ENCODE assay signal across 16 mouse cellular contexts in the genomic region with DNA sequence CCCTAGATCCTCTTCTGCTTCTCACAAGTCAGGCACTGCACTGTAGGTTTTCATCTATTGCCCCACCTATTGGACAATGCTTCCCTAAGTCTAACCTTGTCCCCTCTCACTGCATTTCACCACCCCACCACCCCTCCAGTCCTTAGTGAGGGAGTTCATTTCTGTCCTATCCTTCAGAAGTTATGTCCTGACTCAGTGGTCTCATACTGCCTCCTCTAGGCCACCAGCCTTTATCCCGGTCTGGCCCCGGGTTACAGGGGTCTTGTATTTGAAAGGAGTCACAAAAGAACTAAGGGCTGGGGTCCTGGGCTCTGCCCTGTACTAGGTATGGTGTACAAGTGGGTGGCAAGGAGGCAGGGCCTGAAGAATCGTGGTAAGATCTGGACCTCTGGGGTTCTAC. TPM values are rescaled to one million over a fixed set of nuclear protein-coding genes. Genes with fewer than 3 reads are reported as not detected.
DNase-seq lines count a peak whose midpoint lies in the region; ATAC-seq lines count a peak whose summit lies in the region.
"Had no signal": no experiment of that assay in that cellular context is flagged by ENCODE, and none has a peak within 500 bp of the region (broad histone marks: within the 10 kb centered on the region; RNA-seq: fewer than 3 reads in every experiment).

No protein-coding gene starts in this region.

- H3K4me2 ChIP-seq in hindbrain, embryonic 13.5 days, result no peak overlapping the region
- H3K4me2 ChIP-seq in hindbrain, embryonic 11.5 days (replicated peaks; ENCODE audit: low read depth, low read length), result no peak overlapping the region
- H3K4me2 ChIP-seq in forebrain, embryonic 16.5 days (ENCODE audit: low read length), result peak overlapping the region; percentile 86
- peak overlapping the region; percentile 20; the same call in 1 of the 2 replicates for H3K4me2 ChIP-seq in midbrain, embryonic 15.5 days
- H3K4me2 ChIP-seq: intestine, embryonic 15.5 days; stomach, embryonic 15.5 days had no signal

- H3K4me3 ChIP-seq in hindbrain, embryonic 13.5 days, result no peak overlapping the region
- H3K4me3 ChIP-seq in hindbrain, embryonic 11.5 days (ENCODE audit: low read depth, low read length), result no peak overlapping the region
- no peak overlapping the region for H3K4me3 ChIP-seq in forebrain, embryonic 16.5 days (replicated peaks; ENCODE audit: low read length)
- H3K4me3 ChIP-seq in midbrain, embryonic 15.5 days, result no peak overlapping the region
- H3K4me3 ChIP-seq: intestine, embryonic 15.5 days; stomach, embryonic 15.5 days had no signal

- WGBS in hindbrain, embryonic 13.5 days, result 41% methylated on average over 3 of the region's 3 CpGs
- WGBS in hindbrain, embryonic 11.5 days, result 33% methylated on average over 3 of the region's 3 CpGs
- WGBS in forebrain, embryonic 16.5 days, result 22% methylated on average over 3 of the region's 3 CpGs
- WGBS in midbrain, embryonic 15.5 days, result 35% methylated on average over 3 of the region's 3 CpGs

- H3K27ac ChIP-seq in hindbrain, embryonic 13.5 days, result peak overlapping the region; percentile 40; the same call in 1 of the 2 replicates
- H3K27ac ChIP-seq in hindbrain, embryonic 11.5 days (ENCODE audit: low read depth, low read length), result no peak overlapping the region
- H3K27ac ChIP-seq in forebrain, embryonic 16.5 days (ENCODE audit: low read length), result peak overlapping the region; percentile 97
- H3K27ac ChIP-seq in midbrain, embryonic 15.5 days, result peak overlapping the region; percentile 56; the same call in 1 of the 2 replicates
- H3K27ac ChIP-seq: intestine, embryonic 15.5 days; stomach, embryonic 15.5 days had no signal

- no peak for ATAC-seq in hindbrain, embryonic 13.5 days (ENCODE audit: low FRiP score)
- no peak for ATAC-seq in hindbrain, embryonic 11.5 days (ENCODE audit: low FRiP score)
- no peak for ATAC-seq in forebrain, embryonic 16.5 days
- no peak for ATAC-seq in midbrain, embryonic 15.5 days (replicated peaks)
- ATAC-seq in frontal cortex, adult (ENCODE audit: low TSS enrichment), result no peak
- ATAC-seq: intestine, embryonic 15.5 days had no signal

- peak overlapping the region; percentile 49; the same call in 1 of the 2 replicates for H3K9ac ChIP-seq in hindbrain, embryonic 13.5 days
- H3K9ac ChIP-seq in hindbrain, embryonic 11.5 days (ENCODE audit: low read depth, low read length), result no peak overlapping the region
- H3K9ac ChIP-seq in forebrain, embryonic 16.5 days (replicated peaks; ENCODE audit: low read depth, low read length), result peak overlapping the region; percentile 35; the same call in 1 of the 2 replicates
- no peak overlapping the region for H3K9ac ChIP-seq in midbrain, embryonic 15.5 days
- H3K9ac ChIP-seq: intestine, embryonic 15.5 days; stomach, embryonic 15.5 days had no signal

- DNase-seq in hindbrain, embryonic 11.5 days (ENCODE audit: low spot score), result no peak
- peak; percentile 52 for DNase-seq in cerebellum, adult 9-11 months
- DNase-seq in right cerebral cortex, postnatal 4 days, result no peak
- DNase-seq: adrenal gland, postnatal 14 days; B cell, adult 2 months; heart, postnatal 10 days; kidney, postnatal 36 days; lung, adult 2 months; thymus, postnatal 25 days had no signal

- H3K36me3 ChIP-seq in hindbrain, embryonic 13.5 days, result no peaks in the 10 kb centered on the region
- H3K36me3 ChIP-seq in hindbrain, embryonic 11.5 days (ENCODE audit: control insufficient read depth, insufficient read depth, low read length), result no peaks in the 10 kb centered on the region
- no peaks in the 10 kb centered on the region for H3K36me3 ChIP-seq in forebrain, embryonic 16.5 days (ENCODE audit: control insufficient read depth, insufficient read depth)
- H3K36me3 ChIP-seq in midbrain, embryonic 15.5 days (replicated peaks), result no peaks in the 10 kb centered on the region
- H3K36me3 ChIP-seq: G1E; intestine, embryonic 15.5 days; stomach, embryonic 15.5 days had no signal

- H3K4me1 ChIP-seq in hindbrain, embryonic 13.5 days (replicated peaks), result peaks cover 94% of the 10 kb centered on the region
- peaks cover 32% of the 10 kb centered on the region for H3K4me1 ChIP-seq in hindbrain, embryonic 11.5 days (replicated peaks; ENCODE audit: control insufficient read depth, insufficient read depth, low read length)
- peaks cover 90% of the 10 kb centered on the region for H3K4me1 ChIP-seq in forebrain, embryonic 16.5 days (replicated peaks; ENCODE audit: control insufficient read depth, insufficient read depth, low read length)
- peaks cover 92% of the 10 kb centered on the region for H3K4me1 ChIP-seq in midbrain, embryonic 15.5 days

- H3K9me3 ChIP-seq in hindbrain, embryonic 13.5 days, result no peaks in the 10 kb centered on the region
- H3K9me3 ChIP-seq in hindbrain, embryonic 11.5 days (ENCODE audit: control insufficient read depth, low read length), result no peaks in the 10 kb centered on the region
- no peaks in the 10 kb centered on the region for H3K9me3 ChIP-seq in forebrain, embryonic 16.5 days (ENCODE audit: control insufficient read depth, low read length)
- no peaks in the 10 kb centered on the region for H3K9me3 ChIP-seq in midbrain, embryonic 15.5 days
- H3K9me3 ChIP-seq: G1E; intestine, embryonic 15.5 days; stomach, embryonic 15.5 days had no signal

- 0 out of 2 replicates have a peak, but pooled peaks cover 2% of the 10 kb centered on the region for H3K27me3 ChIP-seq in hindbrain, embryonic 13.5 days
- peaks cover 33% of the 10 kb centered on the region for H3K27me3 ChIP-seq in hindbrain, embryonic 11.5 days (ENCODE audit: control insufficient read depth, insufficient read depth, low read length)
- H3K27me3 ChIP-seq in forebrain, embryonic 16.5 days (replicated peaks; ENCODE audit: control insufficient read depth, insufficient read depth, low read length), result no peaks in the 10 kb centered on the region
- no peaks in the 10 kb centered on the region for H3K27me3 ChIP-seq in midbrain, embryonic 15.5 days (replicated peaks)

RNA-seq across cellular contexts. Expression of gene Srcin1, which starts 6.2 kb away (rescaled TPM):
- 6.0 and 7.0 TPM in 2 replicates for polyA plus RNA-seq in hindbrain, embryonic 13.5 days (2015; fragmentation: Nextera tagmentation; extraction: Ambion mirVana)
- 1.9 and 2.2 TPM in 2 replicates for polyA plus RNA-seq in hindbrain, embryonic 11.5 days (2014; fragmentation: Nextera tagmentation; extraction: Ambion mirVana)
- 7.0 and 9.9 TPM in 2 replicates for polyA plus RNA-seq in forebrain, embryonic 16.5 days (2015; fragmentation: Nextera tagmentation; extraction: Ambion mirVana)
- 13.2 and 13.9 TPM in 2 replicates for polyA plus RNA-seq in midbrain, embryonic 15.5 days (2015; fragmentation: Nextera tagmentation; extraction: Ambion mirVana)

RNA-seq across cellular contexts. Expression of gene Epop, which starts 59.7 kb away (rescaled TPM):
- polyA plus RNA-seq in hindbrain, embryonic 13.5 days (2015; fragmentation: Nextera tagmentation; extraction: Ambion mirVana), result 2.3 and 3.0 TPM in 2 replicates
- 5.7 and 9.1 TPM in 2 replicates for polyA plus RNA-seq in hindbrain, embryonic 11.5 days (2014; fragmentation: Nextera tagmentation; extraction: Ambion mirVana)
- polyA plus RNA-seq in forebrain, embryonic 16.5 days (2015; fragmentation: Nextera tagmentation; extraction: Ambion mirVana), result 2.1 and 2.6 TPM in 2 replicates
- 1.9 and 2.5 TPM in 2 replicates for polyA plus RNA-seq in midbrain, embryonic 15.5 days (2015; fragmentation: Nextera tagmentation; extraction: Ambion mirVana)

Comparison
In these comparisons a context has a peak if more than half of its experiments do, and no peak if none do; other contexts are left out.
1. H3K9ac ChIP-seq: peak in hindbrain, embryonic 13.5 days (single experiment) and forebrain, embryonic 16.5 days (single experiment); none in hindbrain, embryonic 11.5 days (single experiment) and midbrain, embryonic 15.5 days (single experiment).
2. H3K4me2 ChIP-seq: peak in forebrain, embryonic 16.5 days (single experiment) and midbrain, embryonic 15.5 days (single experiment); none in hindbrain, embryonic 13.5 days (single experiment) and hindbrain, embryonic 11.5 days (single experiment).